Mouse (Mus musculus): ENCODE results near the gene Crybg1.
"Not testable (repeated sequence)": the region's sequence is repeated elsewhere in the genome, so short reads cannot be mapped to it uniquely, and the experiment has no call there.

Gene Crybg1

GRCm38 (mm10) chr10:44005677-44006641 is 142.7 kb downstream of the Crybg1 start:
- no peak for DNase-seq

DNA sequence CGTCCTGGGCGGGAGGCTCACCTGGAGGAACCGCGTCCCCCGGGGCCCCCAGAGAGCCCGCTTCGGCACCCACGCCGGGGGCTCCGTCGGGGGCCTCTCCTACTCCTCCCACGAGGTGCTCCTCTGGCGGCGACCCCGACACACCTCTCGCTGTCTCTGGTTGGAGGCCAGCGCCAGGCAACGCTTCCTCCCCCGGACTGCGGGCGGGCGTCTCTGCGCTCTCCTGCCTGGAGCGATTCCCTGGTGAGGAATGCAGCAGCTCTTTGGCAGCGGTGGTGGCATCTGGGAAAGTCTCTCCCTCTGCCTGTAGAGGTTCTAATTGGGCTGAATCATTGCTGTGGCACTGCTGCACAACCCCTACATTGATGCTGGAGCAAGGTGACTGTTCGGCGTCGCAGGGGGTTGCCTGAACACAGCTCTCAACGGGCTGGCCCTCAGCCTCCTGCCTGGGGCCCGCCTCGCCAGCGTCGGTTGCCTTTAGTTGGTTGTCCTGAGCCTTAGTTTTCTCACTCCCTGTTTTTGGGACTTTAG is 144.4 kb downstream of the Crybg1 start:
- DNase-seq, result no peak

- DNase-seq, result no peak
Measured at GRCm38 (mm10) chr10:44003551-44004151, 145.0 kb downstream of the Crybg1 start.

DNA sequence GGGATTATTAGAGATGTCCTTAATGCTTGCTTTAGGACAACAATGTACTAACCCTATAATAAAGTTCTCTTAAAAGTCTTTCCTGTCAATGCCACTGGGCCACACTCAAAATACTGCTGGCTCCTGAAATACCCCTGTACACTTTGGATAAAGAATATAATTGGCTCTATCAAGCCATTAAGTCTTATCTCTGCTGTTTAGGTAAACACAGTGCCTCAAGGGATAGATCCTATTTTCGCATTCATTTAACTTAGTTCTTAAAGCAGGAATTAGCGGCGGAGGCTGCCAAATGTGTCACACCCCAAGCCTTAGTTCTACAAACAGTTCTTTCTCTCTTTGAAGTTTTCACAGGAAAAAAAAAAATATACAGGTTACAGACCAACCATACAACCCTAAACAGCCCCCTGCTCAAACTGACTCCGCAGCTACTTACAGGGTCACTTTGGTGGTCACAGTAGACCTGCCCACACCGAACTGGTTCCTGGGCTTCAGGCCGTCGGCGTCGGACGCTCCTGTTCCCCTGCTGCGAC is 145.6 kb downstream of the Crybg1 start:
- no peak for DNase-seq

GRCm38 (mm10) chr10:44002004-44002940 is 146.4 kb downstream of the Crybg1 start:
- no peak for DNase-seq

DNA sequence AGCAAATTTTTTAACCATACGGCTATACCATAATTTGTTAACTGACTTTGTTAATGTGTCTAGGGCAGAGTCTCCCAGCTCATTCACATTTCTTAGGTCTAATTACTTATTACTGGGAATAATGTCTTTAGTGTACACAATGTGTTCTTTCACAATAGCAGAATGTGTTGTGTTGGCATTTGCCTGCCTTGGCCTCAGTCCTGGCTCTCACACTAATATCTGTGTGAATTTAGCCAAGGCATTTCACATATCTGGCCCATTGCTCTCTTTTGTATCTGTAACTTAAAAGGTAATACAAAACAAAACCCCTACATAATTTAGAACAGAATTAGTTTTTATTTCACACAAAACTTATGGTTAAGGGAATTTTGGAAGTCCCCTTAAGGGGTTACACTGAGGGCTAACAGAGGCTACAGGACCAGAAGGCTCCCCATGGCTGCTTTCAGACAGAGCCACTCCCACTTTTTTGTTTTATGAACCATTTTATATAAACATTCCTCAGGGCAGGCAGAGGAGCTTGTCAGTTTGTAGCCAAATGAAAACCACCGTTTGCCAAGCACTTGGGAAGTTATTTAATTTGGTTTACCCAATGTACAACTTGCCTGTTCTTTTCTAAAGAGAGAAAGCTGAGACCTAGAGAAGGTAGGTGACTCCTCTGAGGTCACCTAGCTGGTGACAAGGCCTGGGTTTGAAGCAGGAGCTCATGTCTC is 148.3 kb downstream of the Crybg1 start:
- DNase-seq, result no peak

- DNase-seq, result peak; percentile 13
Measured at GRCm38 (mm10) chr10:43998503-43999082, 150.1 kb downstream of the Crybg1 start.

DNA sequence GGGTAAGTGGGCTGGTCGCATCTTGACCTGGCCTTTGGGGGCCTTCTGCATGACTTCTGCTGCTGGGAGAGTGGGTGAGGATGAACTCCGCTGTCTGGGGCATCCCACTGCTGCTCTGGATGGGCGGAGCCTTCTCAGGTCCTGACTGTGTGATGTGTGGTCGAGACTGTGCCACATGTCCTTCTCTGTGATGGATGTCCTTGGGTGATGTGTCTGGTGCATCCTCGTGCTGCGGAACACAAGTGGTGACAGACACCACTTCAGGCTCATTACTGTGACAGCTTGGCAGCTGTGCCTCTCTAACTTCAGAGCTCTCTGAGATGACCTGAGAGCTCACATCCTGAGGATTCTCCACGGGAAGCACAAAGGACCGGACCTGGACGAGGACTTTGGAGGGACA is 150.6 kb downstream of the Crybg1 start:
- DNase-seq, result no peak

DNA sequence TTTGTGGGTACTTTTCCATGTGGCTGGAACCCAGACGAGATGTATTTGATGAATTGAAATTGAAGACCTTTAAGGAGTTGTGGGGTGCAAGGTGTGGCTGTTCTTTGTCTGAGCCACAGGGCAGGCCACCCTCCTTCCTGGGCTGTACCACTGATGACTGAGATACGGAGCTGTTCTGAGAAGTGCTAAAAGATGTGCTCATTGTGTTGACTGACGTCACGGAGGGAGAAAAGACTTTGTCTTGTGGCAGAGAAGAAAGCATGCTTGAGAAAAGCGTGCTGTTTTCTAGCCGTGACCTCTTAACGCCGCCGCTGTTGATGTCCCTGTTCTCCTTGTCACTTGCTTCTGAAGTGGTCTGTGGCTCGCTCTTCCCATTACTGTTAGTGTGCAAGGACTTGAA is 151.4 kb downstream of the Crybg1 start:
- DNase-seq, result no peak

DNA sequence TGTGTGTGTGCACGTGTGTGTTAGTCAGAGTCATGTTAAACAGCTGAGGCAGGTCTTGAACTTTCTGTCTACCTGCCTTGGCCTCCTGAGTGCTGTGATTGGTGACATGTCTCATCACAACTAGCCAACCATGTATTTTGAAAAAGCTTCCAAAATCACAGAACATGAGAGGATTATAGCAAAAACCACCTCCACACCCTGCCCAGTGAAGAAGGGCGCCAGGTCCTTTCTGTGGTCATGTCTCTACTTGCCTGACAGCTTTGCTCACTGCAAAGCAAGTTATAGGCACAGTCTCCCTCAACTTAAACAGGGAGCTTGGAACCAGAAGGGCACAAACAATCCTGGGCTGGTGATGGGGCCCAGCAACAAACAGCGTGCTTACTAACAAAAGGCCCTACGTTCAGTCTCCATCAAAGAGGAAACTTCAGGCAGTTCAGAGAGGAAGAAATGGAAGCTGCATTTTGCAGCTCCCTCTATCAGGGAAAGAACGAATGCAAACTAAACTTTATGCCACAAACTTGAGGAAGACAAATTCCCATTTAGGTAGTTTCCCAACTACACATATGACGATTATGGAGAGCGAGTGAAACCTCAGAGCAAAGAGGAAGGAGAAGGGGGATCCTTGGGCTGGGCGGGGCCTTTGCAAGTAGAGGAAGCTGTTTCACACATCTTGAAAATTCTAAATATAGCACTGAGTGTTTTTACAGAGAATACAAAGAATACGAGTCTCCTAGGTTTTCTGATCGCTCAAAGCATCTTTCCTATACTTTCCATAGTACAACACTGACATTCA is 152.6 kb downstream of the Crybg1 start:
- no peak for DNase-seq

DNA sequence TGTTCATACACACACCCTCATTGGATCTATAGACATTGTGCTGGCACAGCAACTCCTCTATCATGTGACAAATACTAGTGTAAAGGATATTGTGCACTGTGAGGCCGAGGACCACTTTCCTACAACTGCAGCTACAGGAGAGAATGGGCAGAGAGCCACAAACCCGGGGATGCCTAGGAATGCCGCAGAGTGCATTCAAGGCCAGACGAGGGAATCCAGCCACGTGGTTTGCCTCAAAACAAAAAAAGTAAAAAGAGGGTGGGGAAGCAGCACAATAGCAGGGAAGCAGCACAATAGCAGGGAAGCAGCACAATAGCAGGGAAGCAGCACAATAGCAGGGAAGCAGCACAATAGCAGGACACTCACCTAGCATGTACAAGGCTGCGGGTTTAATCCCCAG is 155.5 kb downstream of the Crybg1 start:
- no peak for DNase-seq

- DNase-seq, result no peak
Measured at GRCm38 (mm10) chr10:43992506-43992905, 156.1 kb downstream of the Crybg1 start.

- no peak for DNase-seq
Measured at GRCm38 (mm10) chr10:43991268-43991667, 157.4 kb downstream of the Crybg1 start.

GRCm38 (mm10) chr10:43983866-43984265 is 164.8 kb downstream of the Crybg1 start:
- DNase-seq, result no peak

DNA sequence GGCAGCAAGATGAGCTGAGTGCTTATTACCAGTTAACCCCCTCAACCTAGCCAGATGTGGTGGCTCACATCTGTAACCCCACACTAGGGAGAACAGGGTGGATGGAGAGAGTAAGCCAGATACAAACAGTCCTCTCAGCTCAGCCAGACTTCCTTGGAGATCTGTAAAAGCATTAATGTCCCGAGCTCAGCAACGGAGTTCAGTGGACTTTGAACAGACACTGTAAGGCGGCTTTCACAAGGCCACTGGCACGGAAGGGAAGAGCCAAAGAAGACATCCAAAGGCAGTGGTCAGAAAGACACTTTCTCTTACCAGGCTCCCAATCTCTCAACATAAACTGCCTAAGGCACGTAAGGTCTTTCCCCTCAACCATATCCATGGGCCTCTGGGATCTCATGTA is 165.4 kb downstream of the Crybg1 start:
- no peak for DNase-seq

DNA sequence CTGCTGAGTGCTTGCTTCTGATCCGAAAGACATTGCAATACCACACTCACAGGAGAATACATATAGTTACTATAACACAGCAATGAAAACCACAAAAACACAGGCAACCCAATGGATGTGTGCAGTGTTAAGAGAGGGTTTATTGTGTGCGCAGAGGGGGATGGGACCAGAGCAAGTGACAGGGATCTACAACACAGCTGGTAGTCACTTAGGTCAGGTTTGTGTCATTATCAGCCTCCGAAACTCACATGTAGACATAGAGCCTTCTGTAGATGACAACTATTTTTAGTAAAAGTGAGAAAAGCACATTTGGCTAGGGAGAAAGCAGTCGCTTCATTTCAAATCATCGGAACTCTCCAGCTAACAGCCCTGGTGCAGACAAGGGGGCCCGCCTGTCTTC is 166.2 kb downstream of the Crybg1 start:
- no peak for DNase-seq

DNA sequence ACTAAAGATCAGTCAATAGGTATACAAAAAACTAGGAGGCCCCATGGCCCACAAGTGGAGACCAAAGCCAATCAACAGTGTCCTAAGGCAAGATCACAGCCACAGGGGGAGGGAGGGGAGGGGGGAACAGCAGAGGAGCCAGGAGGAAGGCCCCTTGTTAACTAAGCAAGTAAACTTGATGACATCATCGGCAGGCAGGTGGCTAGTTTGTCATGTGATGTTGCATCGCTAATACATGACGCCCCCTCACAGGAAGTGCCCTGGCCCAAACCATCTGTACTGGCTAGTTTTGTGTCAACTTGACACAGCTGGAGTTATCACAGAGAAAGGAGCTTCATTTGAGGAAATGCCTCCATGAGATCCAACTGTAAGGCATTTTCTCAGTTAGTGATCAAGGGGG is 167.9 kb downstream of the Crybg1 start:
- not testable (repeated sequence) for DNase-seq

GRCm38 (mm10) chr10:43980080-43980479 is 168.6 kb downstream of the Crybg1 start:
- DNase-seq, result no peak

DNA sequence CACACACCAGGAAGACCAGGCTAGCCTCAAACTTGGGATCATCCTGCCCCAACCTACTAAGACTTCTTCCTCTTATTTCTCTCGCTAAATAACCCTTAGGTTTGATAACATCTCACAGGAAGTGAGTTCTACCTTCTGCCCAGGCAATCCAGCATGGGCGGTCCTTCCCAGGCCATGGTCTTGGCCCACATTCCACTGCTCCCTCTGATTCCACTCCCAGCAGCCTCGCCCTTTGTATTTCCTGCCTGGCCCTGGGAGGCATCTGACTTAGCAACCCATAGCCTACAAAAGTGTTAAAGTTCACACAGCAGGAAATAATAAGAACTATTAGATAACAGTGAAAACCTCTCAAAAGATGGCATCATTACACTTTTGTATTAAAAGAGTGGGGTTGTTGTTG is 171.3 kb downstream of the Crybg1 start:
- no peak for DNase-seq

- DNase-seq, result no peak
Measured at GRCm38 (mm10) chr10:43973244-43973643, 175.4 kb downstream of the Crybg1 start.

DNA sequence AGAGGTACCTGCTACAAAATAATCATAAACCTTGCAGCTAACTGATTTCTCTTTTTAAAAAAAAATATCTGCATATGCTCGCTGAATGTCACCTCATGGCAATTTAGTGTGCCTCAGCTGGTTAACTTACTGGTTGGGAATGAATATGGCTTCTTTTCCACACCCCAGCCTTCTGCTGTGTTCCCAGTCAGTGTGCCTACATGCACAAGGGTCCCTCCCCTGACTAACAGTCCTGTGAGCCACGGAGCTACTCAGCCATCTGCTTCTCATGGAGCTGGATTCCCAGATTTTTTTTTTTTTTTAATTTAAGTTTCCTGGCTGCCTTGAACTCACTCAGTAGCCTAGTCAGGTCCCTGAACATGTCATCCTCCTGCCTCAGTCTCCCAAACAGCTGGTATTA is 183.7 kb downstream of the Crybg1 start:
- DNase-seq, result peak; percentile 78
